Mouse (Mus musculus): ENCODE measurements around the gene Aatk. TPM values are rescaled to one million over a fixed set of nuclear protein-coding genes. Genes with fewer than 3 reads are reported as not detected.

Gene Aatk
- 10 to 100 TPM in 1 of 2 experiments, 1 to 10 TPM in 1; 9.4 to 17.0 TPM for total RNA-seq (2021)
- long read RNA-seq, experiment 1, full-length matches to known transcripts = 1 of 3 reads
- long read RNA-seq, experiment 1, partial matches to known transcripts = 2 of 3 reads
- long read RNA-seq, experiment 1, other reads (novel, unspliced or antisense) = 0 of 3 reads
- long read RNA-seq, experiment 2, full-length matches to known transcripts = 2 of 10 reads
- long read RNA-seq, experiment 2, partial matches to known transcripts = 4 of 10 reads
- long read RNA-seq, experiment 2, other reads (novel, unspliced or antisense) = 4 of 10 reads

DNA sequence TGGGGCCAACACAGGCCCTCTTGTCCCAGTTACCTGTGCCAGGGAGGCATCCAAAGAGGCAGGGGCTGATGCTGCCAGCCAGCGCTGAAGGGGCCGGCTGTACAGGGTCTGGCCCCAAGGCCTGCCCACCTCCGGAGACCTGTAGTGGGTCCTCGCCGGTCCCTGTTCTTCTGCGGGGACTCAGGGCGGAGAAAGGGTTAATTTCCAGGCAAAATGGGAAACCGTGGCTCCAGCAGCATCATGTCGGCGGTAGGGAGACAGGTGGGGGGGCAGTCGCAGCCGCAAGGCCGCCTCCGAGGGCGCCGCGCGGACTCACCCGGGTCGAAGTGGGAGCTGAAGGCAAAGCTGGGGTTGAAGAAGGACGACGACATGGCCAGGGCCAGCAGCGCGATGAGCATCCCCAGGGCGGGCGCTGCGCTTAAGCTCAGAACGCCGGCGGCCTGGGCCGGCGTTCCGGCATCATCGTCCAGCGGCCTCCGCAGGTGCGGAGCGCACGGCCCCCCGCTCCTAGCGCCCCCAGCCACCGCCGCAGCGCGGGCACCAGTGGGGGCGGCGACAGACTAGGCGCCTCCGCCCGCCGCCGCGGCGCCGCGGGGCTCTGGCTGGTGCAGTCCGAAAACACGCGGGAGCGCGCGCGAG, at the start of gene Aatk:
TSS of gene Aatk (minus strand) at position 615 of the 639 bp plus-strand sequence.
- DNase-seq = no peak
- intact Hi-C loops (cut with DNase I; ENCODE audit: low total_unique reads) = no loop called here

DNA sequence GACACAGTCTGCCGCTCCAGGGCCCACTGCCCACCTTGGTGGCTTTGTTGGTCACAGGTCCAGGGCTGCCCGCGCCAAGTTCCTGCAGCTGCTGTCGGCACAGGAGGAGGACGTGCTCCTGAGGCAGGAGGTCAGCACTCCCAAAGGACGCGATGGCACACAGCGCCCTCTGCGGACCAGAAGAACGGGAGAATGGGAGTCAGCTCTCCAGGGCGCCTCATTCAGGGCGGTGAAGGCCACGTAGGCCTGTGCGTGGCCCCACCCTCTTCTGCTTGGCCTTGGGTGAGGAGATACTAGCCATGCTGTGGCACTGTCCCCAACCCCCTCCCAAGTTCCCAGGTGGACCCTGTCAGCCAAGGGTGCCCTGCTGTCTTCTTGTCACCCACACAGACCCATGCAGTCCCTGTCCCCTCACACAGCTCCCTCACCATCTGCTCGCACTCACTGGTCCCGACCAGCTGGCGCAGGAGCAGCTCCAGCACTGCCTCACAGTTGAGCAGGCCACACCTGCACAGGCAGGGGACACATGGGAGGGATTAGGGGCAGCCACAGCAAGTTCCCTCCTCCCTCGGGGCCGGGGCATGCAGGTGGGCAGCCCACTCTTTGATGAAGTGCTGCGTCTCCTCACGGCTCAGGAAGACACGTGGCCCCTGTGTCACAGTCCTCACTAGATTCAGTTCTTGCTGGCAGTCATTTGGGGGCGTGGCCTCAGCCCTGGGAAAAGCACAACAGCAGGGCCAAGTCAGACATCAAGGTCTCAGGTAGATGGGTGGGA, 46.0 kb upstream of the Aatk start:
- intact Hi-C loops (cut with DNase I; ENCODE audit: low total_unique reads) = loop anchor here (5.0 kb wide), 1 partner anchor 81 kb away; no protein-coding TSS in a partner anchor
- peak; percentile 20 for DNase-seq

DNA sequence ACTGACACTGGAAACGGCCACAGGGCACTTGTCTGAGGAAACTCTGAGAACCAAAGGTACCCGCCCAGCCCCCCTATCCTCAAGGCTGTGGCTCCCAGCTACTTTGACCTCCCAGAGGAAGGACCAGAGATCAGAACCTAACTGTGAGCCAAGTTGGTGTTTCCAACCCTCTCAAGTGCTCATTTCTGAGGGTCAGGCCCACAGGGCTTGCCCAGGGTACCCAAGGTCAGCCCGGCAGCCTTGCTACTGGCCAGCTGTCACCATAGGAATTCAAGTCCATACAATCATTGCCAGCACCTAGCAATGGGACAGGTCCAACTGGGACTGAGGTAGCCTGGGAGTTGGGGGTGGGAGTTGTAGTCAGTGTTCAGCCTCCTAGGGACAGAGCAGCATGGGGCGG, 43.7 kb upstream of the Aatk start:
- intact Hi-C loops (cut with DNase I; ENCODE audit: low total_unique reads) = loop anchor here (5.0 kb wide), 1 partner anchor 78 kb away; no protein-coding TSS in a partner anchor
- DNase-seq = no peak

DNA sequence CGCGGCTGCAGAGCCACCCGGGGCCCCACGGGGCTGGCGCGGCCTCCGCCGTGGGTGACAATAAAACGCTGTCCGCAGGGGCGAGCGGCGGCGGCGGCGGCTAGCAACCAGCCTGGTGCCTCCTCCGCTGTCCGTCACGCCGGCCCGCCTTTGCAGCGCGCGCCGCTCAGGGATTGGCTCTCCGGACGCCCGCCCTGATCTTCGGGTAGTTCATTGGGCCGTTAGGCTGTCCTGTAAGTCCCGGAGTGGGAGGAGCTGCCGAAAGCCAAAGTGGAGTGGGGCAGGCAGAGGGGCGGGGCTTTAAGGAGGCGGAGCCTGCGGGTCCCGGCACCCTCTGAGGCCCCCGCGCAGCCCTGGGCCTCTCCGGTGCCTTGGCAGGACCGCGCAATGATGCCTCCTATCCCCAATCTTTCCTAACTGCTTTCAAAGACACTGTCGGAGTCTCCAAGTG, 39.8 kb upstream of the Aatk start, which contains the start of gene Cep131:
TSS of gene Cep131 (minus strand) at position 126 of the 451 bp plus-strand sequence.
- intact Hi-C loops (cut with DNase I; ENCODE audit: low total_unique reads) = no loop called here
- DNase-seq = peak; percentile 98

DNA sequence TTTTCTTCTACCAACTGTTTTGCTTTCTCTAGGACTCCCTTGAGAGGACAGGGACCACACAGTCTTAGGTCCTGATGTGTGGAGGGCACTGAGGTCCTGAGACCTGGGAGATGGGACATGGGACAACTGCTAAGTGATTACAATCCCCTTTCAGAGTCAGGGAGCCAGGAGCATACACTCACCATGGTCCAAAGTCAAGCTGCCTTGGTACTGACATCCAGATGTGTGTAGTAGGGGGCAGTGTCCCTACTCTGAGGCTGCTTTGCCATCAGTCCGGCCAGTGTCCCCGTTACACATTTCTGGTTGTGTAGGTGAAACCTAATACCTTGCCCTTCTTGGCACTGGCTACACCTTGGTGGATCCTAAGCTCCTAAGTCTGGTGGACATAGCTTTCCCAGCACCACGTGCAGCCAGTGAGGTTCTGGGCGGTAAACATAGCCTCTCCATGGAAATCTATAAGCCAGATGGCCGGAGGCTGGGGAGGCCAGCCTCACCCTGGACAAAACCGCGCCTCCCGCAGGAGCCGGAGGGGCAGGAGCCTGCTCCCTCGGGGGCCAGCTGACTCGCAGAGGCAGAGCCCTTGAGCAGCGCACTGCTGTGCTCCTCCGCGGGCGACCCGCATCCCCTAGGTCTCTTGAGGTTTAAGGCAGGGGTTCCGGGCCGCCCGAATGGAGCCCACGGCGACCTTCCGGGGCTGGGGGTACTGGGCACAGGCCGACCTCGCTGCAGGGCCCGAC, 39.1 kb upstream of the Aatk start:
- intact Hi-C loops (cut with DNase I; ENCODE audit: low total_unique reads) = no loop called here
- peak; percentile 56 for DNase-seq

DNA sequence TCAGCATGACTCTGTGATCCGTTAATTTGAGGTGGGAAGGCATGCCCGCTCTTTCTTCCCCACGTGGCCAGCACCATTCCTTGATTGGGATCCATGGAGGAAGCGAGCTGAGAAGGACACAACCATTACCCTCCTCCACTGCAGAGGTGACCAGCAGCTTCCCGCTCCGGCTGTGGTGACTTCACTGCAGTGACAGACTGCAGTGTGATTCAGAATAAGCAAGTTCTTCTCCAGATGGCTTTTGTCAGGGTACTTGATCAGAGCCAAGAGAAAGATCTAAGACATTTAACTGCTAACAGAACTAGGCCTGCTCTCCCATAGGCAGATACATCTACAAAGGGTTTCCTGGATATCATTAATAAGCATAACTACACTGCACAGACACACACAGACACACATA, 33.3 kb upstream of the Aatk start:
- no peak for DNase-seq
- intact Hi-C loops (cut with DNase I; ENCODE audit: low total_unique reads) = no loop called here

DNA sequence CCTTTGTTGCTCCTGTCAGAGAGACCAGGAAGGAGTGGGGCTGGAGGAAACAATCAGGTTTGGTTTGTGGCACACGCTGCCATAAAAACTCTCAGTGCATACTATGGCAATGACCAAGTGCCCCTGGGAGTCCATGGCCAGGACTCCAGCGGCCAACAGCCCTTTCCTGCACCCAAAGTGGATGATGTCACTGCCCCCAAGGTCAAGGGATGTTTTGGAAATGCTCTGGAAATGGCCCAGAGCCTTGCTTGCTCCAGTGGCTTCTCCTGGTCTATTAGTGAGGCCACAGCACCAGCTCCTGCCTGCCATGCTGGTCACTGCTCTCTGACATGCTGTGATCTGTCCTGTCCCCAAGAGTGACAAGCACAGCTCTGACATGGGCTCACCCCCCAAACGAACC, 29.2 kb upstream of the Aatk start:
- intact Hi-C loops (cut with DNase I; ENCODE audit: low total_unique reads) = no loop called here
- no peak for DNase-seq

DNA sequence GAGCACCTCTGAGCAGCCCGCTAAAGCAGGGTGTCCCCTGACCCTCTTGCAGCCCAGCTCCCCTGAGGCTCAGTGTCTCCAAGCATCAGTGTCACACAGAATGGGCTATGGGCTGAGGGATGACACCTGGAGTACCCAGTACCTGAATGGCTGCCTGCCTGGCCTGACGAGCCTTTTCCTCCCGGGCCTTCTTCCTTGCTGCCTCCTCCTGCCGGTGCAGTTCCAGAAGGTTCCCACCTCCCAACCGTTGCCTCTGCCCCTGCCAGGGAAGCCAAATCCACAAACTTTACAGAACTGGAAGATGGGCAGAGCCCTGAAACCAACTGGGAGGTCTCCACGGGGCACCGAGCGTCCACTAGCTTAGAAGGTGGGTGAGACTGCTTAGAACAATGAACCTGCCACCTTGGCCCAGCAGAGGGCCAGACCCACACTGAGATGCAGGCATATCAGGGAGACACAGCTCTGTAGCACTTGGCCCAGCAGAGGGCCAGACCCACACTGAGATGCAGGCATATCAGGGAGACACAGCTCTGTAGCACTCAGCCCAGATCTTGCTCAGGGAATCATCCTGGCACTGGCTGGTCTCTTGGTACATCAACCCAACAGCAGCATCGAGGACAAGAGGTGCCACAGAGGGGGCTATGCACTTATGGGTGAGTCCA, 26.1 kb upstream of the Aatk start:
- DNase-seq = no peak
- intact Hi-C loops (cut with DNase I; ENCODE audit: low total_unique reads) = no loop called here

DNA sequence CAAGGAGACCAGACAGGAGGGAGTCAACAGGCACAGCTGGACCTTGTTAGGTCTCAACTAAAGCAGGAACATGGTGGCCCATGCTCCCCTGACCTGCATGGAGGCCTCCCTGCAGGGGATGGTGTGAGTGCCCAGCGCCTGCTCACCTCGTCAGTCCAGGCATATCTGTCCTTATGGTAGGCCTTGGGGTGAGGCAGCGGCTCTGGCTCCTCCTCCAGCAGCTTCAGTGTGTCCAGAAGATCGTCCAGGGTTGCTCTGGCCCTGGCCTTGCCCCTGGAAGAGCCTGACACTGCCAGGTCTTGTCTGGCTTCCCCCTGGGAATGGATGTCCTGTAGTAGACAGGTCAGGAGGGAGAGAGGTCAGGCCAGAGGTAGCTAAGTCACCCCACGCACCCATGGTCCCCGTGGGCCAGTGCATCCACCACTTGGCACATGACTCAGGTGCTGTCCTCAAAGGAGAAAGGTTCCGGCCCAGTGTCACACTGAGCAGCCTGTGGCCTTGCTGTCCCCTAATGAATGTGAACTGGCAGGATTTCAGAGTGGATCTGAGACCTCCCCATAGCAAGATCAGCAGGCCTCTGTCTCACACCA, 24.9 kb upstream of the Aatk start:
- DNase-seq = no peak
- intact Hi-C loops (cut with DNase I; ENCODE audit: low total_unique reads) = no loop called here

DNA sequence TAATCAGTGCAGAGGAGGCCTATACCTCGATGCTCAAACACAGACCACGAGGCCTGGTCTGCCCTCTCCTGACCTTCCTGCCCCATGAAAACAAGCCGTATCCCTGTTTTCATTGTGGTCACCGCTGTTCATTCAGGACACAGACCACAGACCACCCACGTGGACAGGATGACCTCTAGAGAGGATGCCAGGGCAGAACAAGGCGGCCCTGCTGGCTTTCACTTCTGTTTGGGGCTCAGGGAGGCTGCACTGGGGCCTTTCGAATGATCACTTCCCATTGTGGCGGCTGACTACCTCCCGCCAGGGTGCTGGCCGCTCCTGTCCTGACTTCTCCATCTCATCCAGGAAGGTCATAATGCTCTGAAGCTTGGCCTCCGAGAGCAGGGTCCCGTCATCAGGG, 24.1 kb upstream of the Aatk start:
- intact Hi-C loops (cut with DNase I; ENCODE audit: low total_unique reads) = no loop called here
- no peak for DNase-seq

DNA sequence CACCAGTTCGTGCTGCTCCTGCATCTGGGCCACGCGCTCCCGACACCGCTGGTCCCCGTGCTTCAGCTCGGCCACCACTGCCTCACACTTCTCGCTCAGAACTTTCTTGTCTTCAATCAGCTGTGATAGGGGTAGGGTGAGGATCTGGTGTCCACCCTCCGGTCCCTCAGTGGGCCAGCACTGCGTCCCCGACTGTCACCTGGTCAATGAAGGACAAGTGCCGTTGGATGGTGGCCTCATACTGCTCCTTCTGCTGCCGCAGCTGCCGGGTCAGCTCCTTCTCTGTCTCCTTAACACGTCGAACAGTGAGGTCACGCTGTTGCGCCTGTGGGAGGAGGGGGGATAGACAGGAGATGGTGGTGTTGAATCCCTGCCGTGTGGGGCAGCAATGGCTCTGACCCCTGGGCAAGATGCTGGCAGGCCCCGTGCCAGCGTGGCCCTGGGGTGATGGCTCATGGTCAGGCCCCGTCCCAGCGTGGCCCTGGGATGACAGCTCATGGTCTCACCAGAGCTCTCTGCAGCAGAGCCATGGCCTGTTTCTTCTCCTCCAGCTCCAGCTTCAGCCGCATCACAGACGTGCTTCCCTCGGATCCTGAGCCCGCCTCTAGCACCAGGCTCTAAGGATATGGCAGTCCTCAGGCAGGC, 23.4 kb upstream of the Aatk start:
- DNase-seq = no peak
- intact Hi-C loops (cut with DNase I; ENCODE audit: low total_unique reads) = no loop called here

DNA sequence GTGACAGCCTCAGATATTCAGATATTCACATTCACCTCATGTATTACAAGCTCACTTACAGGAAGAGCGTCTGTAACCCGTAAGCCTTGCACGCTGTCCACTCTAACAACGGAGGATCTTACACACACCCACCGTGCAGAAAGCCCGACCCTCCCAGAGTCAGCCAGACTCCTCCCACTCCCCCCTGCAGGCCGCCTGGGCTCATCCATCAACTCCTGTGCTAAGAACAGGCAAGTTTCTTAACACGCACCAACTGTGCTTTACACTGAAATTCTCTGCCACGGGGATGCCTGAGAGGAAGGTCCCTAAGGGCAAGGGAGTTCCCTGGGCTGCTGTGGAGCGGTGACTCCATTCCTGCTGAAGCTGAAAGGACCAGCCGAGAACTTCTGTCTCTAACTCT, 22.3 kb upstream of the Aatk start:
- no peak for DNase-seq
- intact Hi-C loops (cut with DNase I; ENCODE audit: low total_unique reads) = loop anchor here (5.0 kb wide), 2 partner anchors 37 to 52 kb away; no protein-coding TSS in a partner anchor

DNA sequence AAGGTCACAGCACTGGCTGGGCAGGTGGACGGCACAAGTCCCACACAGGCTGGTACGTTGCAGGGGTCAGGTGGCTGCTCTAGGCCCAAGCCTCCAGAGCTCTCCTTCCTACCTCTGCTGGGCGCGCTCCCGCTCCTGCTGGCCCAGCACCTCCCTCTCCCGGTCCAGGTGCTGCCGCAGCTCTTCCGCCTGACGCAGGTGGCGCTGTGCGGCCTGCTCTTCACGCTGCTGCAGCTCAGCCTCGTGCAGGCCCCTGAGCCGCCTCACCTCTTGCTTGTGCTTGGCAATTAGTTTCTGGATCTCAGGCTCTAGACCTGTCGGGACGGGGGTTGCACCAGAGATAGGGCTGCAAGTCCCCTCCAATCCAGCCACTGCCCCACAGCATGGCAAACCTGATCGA, 20.9 kb upstream of the Aatk start:
- intact Hi-C loops (cut with DNase I; ENCODE audit: low total_unique reads) = loop anchor here (5.0 kb wide), 2 partner anchors 36 to 51 kb away; no protein-coding TSS in a partner anchor
- no peak for DNase-seq

DNA sequence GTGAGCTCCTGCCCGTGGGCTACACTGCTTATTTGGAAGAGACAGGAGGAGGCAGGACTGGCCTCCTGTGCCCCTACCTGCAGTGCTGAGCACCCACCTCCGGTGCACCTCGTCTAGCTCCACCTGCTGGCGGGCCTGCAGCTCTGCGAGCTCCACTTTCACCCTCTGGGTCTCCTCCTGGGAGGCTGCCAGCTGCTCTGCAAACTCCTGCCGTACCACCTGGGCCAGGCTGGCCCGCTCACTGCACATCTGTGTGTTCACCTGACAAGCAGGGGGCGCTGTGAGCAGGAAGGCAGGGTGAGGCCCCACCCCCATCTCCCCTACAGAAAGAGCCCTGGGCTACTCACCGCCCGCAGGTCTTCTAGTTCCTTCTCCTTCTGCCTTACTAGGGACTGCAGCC, 18.3 kb upstream of the Aatk start:
- DNase-seq = peak; percentile 72
- intact Hi-C loops (cut with DNase I; ENCODE audit: low total_unique reads) = loop anchor here (5.0 kb wide), 2 partner anchors 33 to 48 kb away; no protein-coding TSS in a partner anchor

DNA sequence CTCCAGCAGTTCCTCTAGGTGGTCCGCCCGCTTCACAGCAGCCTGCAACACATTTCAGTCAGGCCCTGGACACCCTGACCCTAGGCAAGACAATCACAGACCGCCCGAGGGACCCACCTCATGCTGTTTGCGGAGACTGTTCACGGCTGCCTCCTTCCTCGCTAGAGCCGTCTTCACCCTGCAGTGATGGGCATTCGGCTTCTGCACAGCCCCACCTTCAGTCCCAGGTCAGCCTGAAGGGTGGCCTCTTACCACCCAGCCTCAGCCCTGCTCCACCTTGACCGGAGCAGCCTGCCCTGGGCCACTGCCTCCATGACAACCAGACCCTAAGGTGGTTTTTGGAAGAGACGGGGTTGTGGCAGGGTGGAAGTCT, 17.7 kb upstream of the Aatk start:
- intact Hi-C loops (cut with DNase I; ENCODE audit: low total_unique reads) = loop anchor here (5.0 kb wide), 2 partner anchors 32 to 47 kb away; no protein-coding TSS in a partner anchor

DNA sequence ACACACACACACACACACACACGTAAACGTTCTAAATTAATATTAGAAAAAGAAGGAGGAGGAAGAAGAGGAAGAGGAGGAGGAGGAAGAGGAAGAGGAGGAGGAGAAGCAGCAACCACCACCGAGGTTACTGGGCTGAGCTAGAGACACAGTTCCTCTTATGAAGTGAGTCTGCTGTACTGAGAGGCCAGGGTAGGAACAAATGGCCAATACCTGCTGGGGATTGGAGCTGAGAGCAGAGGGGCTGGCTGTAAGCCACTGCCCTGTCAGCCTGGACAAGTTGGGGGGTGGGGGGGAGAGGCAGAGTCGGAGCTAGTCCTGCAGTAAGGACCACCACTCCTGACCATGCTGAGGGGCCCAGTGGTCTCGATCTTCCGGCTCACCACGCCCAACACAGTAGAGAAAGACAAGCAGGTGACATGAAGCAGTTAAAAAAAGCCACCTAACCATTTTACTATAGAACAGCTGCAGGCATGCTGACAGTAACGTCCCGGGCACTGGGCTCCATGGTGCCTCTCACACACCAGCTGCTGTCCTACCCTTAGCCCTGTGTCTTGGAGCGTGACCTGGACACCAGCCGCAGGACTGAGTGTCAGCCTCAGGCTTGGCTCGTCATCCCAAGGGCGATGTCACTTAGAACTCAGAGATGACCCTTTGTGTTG, 17.2 kb upstream of the Aatk start:
- intact Hi-C loops (cut with DNase I; ENCODE audit: low total_unique reads) = no loop called here
- no peak for DNase-seq

More for the DNA sequence above, 17.7 kb upstream of the Aatk start:
- no peak for DNase-seq

DNA sequence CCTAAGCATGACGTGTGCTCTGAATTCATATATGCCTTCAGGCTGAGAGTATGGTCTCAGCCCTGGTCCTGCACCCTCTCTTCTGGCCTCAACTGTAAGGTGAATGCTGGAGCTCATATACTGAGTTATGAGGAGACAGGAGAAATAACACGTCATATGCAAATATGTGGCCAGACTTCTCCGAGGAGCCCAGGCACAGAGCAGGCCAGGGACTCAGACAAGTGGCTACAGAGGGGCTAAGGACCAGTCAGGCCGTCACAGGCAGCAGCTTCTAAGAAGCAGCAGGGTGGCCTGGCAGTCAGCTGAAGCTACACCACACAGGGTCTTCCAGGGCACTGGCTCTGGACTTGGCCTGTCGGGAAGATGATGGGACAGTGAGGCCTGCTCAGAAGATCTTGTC, 16.4 kb upstream of the Aatk start:
- no peak for DNase-seq
- intact Hi-C loops (cut with DNase I; ENCODE audit: low total_unique reads) = no loop called here

DNA sequence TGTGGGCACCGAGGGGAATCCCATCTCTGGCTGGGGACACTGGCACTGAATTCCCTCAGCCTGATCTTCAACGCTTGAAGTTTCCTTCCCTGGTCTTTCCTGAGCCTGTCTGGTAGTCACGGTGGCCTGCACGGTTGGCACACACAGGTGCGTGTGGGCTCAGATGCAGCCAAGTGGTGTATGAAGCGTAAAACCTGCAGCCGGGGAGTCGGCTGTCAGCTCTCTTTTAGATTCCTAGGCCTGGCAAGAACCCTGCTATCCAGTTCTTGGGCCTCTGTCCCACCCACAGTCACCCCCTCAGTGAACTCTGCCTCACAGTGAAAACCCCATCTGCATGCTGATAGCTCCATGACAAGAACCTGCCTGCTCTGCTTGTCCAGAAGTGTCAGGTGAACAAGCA, 13.7 kb upstream of the Aatk start:
- intact Hi-C loops (cut with DNase I; ENCODE audit: low total_unique reads) = no loop called here
- DNase-seq = no peak

Data from gastrocnemius, postnatal 14 days (tissue).